Mouse (Mus musculus) liver, postnatal 0 days (tissue): ENCODE data around the gene Tpcn1. TPM values are rescaled to one million over a fixed set of nuclear protein-coding genes. Genes with fewer than 3 reads are reported as not detected.

Experiments used
- ATAC-seq: fragments of 200-750 bp; cut with Nextera tagmentation; 2 replicates; pipeline ENCODE4 v1.8.0; 2017; ENCODE audit warnings: mild to moderate bottlenecking, moderate library complexity
- DNase-seq: peaks from one replicate; pipeline ENCODE4 v3.0.0-alpha.2; 2016
- H3K27ac ChIP-seq: fragments of 300-500 bp; sonication (generic); 2 replicates; pipeline ENCODE4 v1.5.1; 2014; ENCODE audit warnings: antibody characterized with exemption, moderate library complexity, mild to moderate bottlenecking, low read depth
- H3K27me3 ChIP-seq: fragments of 300-500 bp; sonication (generic); 2 replicates; pipeline ENCODE4 v1.6.1; 2014; ENCODE audit warnings: low read length, control low read depth, mixed read lengths; ENCODE audit not compliant: insufficient read depth
- H3K36me3 ChIP-seq: fragments of 300-500 bp; sonication (generic); replicated peaks from 2 replicates; pipeline ENCODE4 v1.6.1; 2014; ENCODE audit warnings: mild to moderate bottlenecking, control low read depth, low read length, moderate library complexity, mixed read lengths; ENCODE audit not compliant: insufficient read depth
- H3K4me1 ChIP-seq: fragments of 300-500 bp; sonication (generic); 2 replicates; pipeline ENCODE4 v1.6.1; 2014; ENCODE audit warnings: antibody characterized with exemption, mild to moderate bottlenecking, control low read depth; ENCODE audit not compliant: insufficient read depth
- H3K4me2 ChIP-seq: fragments of 300-500 bp; sonication (generic); 2 replicates; pipeline ENCODE4 v1.6.1; 2014; ENCODE audit warnings: low read depth, mild to moderate bottlenecking, low read length, moderate library complexity, mixed read lengths
- H3K4me3 ChIP-seq: fragments of 300-500 bp; sonication (generic); 2 replicates; pipeline ENCODE4 v1.5.1; 2014; ENCODE audit warnings: low read depth, low read length
- H3K9ac ChIP-seq: fragments of 300-500 bp; sonication (generic); replicated peaks from 2 replicates; pipeline ENCODE4 v1.6.1; 2014; ENCODE audit warnings: mild to moderate bottlenecking, moderate library complexity
- H3K9me3 ChIP-seq: fragments of 300-500 bp; sonication (generic); 2 replicates; pipeline ENCODE4 v1.6.1; 2016; ENCODE audit warnings: mild to moderate bottlenecking, control low read depth, low read length, mixed read lengths
- CTCF ChIP-seq: sonication (generic); IDR thresholded peaks from 2 replicates; pipeline ENCODE4 v1.5.1; 2016; ENCODE audit warnings: antibody characterized with exemption, low read depth
- EP300 ChIP-seq: IDR thresholded peaks from 2 replicates; pipeline ENCODE4 v1.6.1; 2016; ENCODE audit warnings: antibody characterized with exemption, low read depth, mild to moderate bottlenecking
- WGBS: fragments of 180-500 bp; shearing (Covaris S2); extraction: QIAGEN DNeasy Blood & Tissue Kit; methylation state at CpG from one replicate; pipeline ENCODE4 v1.1.7; 2014; ENCODE audit not compliant: insufficient replicate concordance; 5-methylcytosine and 5-hydroxymethylcytosine counted together
- polyA plus RNA-seq: library from polyadenylated mRNA; unstranded; fragments of >200 nt; fragmentation: Nextera tagmentation; extraction: Ambion mirVana; gene quantifications from 2 replicates; pipeline ENCODE4 v1.2.1, GENCODE M21; 2015

The Tpcn1 gene
- polyA plus RNA-seq, 1 experiment from 2014 or later: 18.6 TPM

- no peak overlapping the region for H3K27ac ChIP-seq
- TF ChIP-seq CTCF (no peak), EP300 (no peak)
- no peak for ATAC-seq
- no peak overlapping the region for H3K9ac ChIP-seq
- no peak overlapping the region for H3K4me3 ChIP-seq
- no peaks in the 10 kb centered on the region for H3K9me3 ChIP-seq
- no peaks in the 10 kb centered on the region for H3K27me3 ChIP-seq
- no peak overlapping the region for H3K4me2 ChIP-seq
- peaks cover 23% of the 10 kb centered on the region for H3K36me3 ChIP-seq
- 77% methylated on average over 8 of the region's 8 CpGs for WGBS
- no peak for DNase-seq
- 0 out of 2 replicates have a peak, but pooled peaks cover 2% of the 10 kb centered on the region for H3K4me1 ChIP-seq
Measured at GRCm38 (mm10) chr5:120487844-120488243, 100.6 kb downstream of the Tpcn1 start.

Other genes starting within 250 kb of the Tpcn1 start
- not detected in 2 replicates for gene Lhx5, start 157.0 kb downstream of the Tpcn1 start, polyA plus RNA-seq
- gene Sdsl, start 115.9 kb downstream of the Tpcn1 start, polyA plus RNA-seq: 21.0 and 24.5 TPM in 2 replicates
- gene Sds, start 112.1 kb downstream of the Tpcn1 start, polyA plus RNA-seq: 32.4 and 32.5 TPM in 2 replicates
- gene Plbd2, start 85.0 kb downstream of the Tpcn1 start, polyA plus RNA-seq: 53.6 and 54.1 TPM in 2 replicates
- gene Slc8b1, start 77.5 kb downstream of the Tpcn1 start, polyA plus RNA-seq: 15.3 and 17.1 TPM in 2 replicates
- 0.75 and 0.84 TPM in 2 replicates for gene Iqcd, start 343 bp upstream of the Tpcn1 start, polyA plus RNA-seq
- 3.1 and 3.4 TPM in 2 replicates for gene Rita1, start 23.9 kb upstream of the Tpcn1 start, polyA plus RNA-seq
- 14.0 and 15.1 TPM in 2 replicates for gene Ddx54, start 24.1 kb upstream of the Tpcn1 start, polyA plus RNA-seq
- not detected in 2 replicates for gene Cfap73, start 45.6 kb upstream of the Tpcn1 start, polyA plus RNA-seq
- 0.20 and 0.36 TPM in 2 replicates for gene Rasal1, start 60.1 kb upstream of the Tpcn1 start, polyA plus RNA-seq
- gene Dtx1, start 123.3 kb upstream of the Tpcn1 start, polyA plus RNA-seq: 0.23 and 0.25 TPM in 2 replicates
- 0.83 and 1.1 TPM in 2 replicates for gene Oas2, start 161.2 kb upstream of the Tpcn1 start, polyA plus RNA-seq
- 1.8 and 2.1 TPM in 2 replicates for gene Oas3, start 189.0 kb upstream of the Tpcn1 start, polyA plus RNA-seq
- 0.15 and 0.20 TPM in 2 replicates for gene Oas1e, start 206.9 kb upstream of the Tpcn1 start, polyA plus RNA-seq
- 0.58 and 0.60 TPM in 2 replicates for gene Oas1c, start 223.8 kb upstream of the Tpcn1 start, polyA plus RNA-seq